Mouse (Mus musculus) hindbrain, embryonic 11.5 days (tissue): ENCODE data around the gene Spata2. TPM values are rescaled to one million over a fixed set of nuclear protein-coding genes. Genes with fewer than 3 reads are reported as not detected.

Source experiments
- ATAC-seq: fragments of 200-750 bp; cut with Nextera tagmentation; 2 replicates; pipeline ENCODE4 v1.8.0; 2017; ENCODE audit warnings: mild to moderate bottlenecking, moderate TSS enrichment, moderate library complexity; ENCODE audit not compliant: low FRiP score
- DNase-seq: peaks from one replicate; pipeline ENCODE4 v3.0.0-alpha.2; 2015; ENCODE audit warnings: low spot score
- H3K27ac ChIP-seq: fragments of 300-500 bp; sonication (generic); 2 replicates; pipeline ENCODE4 v1.5.1; 2014; ENCODE audit warnings: mild to moderate bottlenecking, low read depth, low read length
- H3K27me3 ChIP-seq: fragments of 300-500 bp; sonication (generic); 2 replicates; pipeline ENCODE4 v1.6.1; 2014; ENCODE audit warnings: mild to moderate bottlenecking, low read length, moderate library complexity, mixed read lengths; ENCODE audit not compliant: control insufficient read depth, insufficient read depth
- H3K36me3 ChIP-seq: fragments of 300-500 bp; sonication (generic); 2 replicates; pipeline ENCODE4 v1.6.1; 2014; ENCODE audit warnings: mild to moderate bottlenecking, low read length, moderate library complexity, mixed read lengths; ENCODE audit not compliant: control insufficient read depth, insufficient read depth
- H3K4me1 ChIP-seq: fragments of 300-500 bp; sonication (generic); replicated peaks from 2 replicates; pipeline ENCODE4 v1.6.1; 2014; ENCODE audit warnings: low read length, mixed read lengths; ENCODE audit not compliant: control insufficient read depth, insufficient read depth
- H3K4me2 ChIP-seq: fragments of 300-500 bp; sonication (generic); replicated peaks from 2 replicates; pipeline ENCODE4 v1.6.1; 2014; ENCODE audit warnings: mild to moderate bottlenecking, low read depth, low read length
- H3K4me3 ChIP-seq: fragments of 300-500 bp; sonication (generic); 2 replicates; pipeline ENCODE4 v1.5.1; 2014; ENCODE audit warnings: low read depth, low read length
- H3K9ac ChIP-seq: fragments of 300-500 bp; sonication (generic); 2 replicates; pipeline ENCODE4 v1.6.1; 2014; ENCODE audit warnings: low read depth, low read length
- H3K9me3 ChIP-seq: fragments of 300-500 bp; sonication (generic); 2 replicates; pipeline ENCODE4 v1.6.1; 2016; ENCODE audit warnings: low read length; ENCODE audit not compliant: control insufficient read depth
- WGBS: fragments of 180-500 bp; shearing (Covaris S2); extraction: QIAGEN DNeasy Blood & Tissue Kit; methylation state at CpG from one replicate; pipeline ENCODE4 v1.1.7; 2014; 5-methylcytosine and 5-hydroxymethylcytosine counted together
- polyA plus RNA-seq: library from polyadenylated mRNA; unstranded; fragments of >200 nt; fragmentation: Nextera tagmentation; extraction: Ambion mirVana; gene quantifications from 2 replicates; pipeline ENCODE4 v1.2.1, GENCODE M21; 2014

Spata2 gene
- polyA plus RNA-seq, 1 experiment from 2014 or later = 13.5 TPM

DNA sequence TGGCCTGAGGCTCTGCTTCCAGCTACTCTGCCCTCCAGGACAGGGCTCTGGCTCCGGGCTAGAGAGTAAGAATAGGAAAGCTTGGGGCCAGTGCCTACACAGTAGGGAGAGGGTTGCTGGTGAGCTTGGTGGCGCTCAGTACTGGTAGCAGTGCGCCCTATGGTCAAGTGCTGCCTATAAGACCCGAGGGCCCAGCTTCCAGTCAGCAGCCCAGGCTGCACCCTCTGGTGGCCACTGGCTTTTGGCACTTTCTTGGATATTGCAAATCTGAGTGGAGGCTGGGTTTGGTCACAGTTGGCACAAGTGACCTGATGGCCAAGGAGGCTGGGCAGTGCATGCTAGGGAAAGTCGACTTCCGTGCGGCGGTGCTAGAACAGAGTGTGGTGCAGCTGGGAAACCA, 42.0 kb downstream of the Spata2 start:
- no peak overlapping the region for H3K9ac ChIP-seq
- H3K9me3 ChIP-seq = no peaks in the 10 kb centered on the region
- H3K36me3 ChIP-seq = peaks cover 4% of the 10 kb centered on the region
- ATAC-seq (no peak), DNase-seq (no peak)
- H3K4me3 ChIP-seq = no peak overlapping the region
- 94% methylated on average over 8 of the region's 8 CpGs for WGBS
- no peak overlapping the region for H3K4me2 ChIP-seq
- no peaks in the 10 kb centered on the region for H3K4me1 ChIP-seq
- no peaks in the 10 kb centered on the region for H3K27me3 ChIP-seq
- no peak overlapping the region for H3K27ac ChIP-seq

DNA sequence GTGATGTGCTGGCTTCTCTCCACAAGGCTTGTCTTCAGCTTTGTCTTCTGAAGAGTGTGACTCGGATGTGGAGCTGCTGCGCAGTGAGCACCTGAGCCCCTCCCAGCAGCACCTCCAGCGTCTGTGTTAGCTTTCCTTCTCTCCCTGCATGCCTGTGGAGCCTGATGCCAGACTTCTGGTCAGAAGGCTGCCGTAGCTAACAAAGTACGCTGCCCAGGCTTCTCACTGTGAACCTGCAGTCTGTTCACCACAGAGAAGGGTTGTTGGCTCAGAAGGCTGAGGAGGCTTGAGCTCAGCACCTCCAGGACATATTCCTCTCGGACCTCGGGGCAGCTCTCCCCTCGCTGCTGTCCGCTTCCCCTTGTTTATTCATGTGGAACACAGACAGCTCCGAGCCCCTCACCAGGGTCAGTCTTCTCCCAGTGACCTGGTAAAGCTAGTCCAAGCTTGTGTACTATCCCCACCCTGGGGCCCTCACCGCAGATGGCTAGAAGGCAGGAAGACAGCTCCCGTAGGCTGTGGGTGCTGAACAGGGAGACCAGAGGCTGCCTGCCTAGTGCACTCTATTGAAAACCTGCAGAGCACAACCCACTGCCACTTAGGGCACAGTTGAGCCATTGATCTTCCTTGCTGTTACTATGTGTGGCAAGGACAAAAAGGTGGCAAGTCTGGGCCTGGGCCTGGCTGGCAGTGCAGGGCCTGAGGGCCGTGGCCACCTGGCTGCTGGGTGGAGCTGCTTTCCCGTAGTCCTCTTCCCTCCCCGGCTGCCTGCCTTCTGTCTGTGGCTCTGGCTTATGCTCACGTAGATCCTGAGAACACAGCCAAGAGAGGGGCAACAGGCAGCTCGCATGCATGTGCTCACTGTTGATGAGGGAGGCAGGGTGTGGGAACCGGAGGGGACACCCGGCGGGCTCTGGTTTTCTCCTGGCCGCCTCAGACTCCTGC, 43.1 kb downstream of the Spata2 start:
- H3K9me3 ChIP-seq = no peaks in the 10 kb centered on the region
- H3K27ac ChIP-seq = no peak overlapping the region
- no peak overlapping the region for H3K9ac ChIP-seq
- H3K4me3 ChIP-seq = no peak overlapping the region
- WGBS = 91% methylated on average over 21 of the region's 21 CpGs
- peaks cover 4% of the 10 kb centered on the region for H3K36me3 ChIP-seq
- no peak for DNase-seq
- no peaks in the 10 kb centered on the region for H3K27me3 ChIP-seq
- no peak for ATAC-seq
- no peak overlapping the region for H3K4me2 ChIP-seq
- H3K4me1 ChIP-seq = no peaks in the 10 kb centered on the region

DNA sequence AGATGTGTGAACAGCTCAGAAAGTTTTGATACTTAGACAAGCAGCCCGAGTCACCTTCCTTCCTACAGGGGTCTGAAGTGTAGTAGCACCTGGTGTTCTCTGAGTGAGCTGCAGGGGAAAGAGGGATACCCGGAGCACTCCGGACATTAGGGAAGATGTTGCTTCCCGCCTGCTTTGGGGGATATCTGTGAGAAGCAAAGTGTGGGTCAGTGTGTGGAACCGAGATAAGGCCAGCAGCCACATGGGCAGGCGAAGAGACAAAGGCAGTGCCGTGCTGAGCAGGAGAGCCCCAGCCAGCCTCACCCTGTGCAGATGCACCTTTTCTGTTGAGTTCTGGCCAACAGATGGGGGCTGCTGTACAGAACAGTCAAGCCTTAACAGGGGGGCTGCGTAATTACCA, 45.1 kb downstream of the Spata2 start:
- H3K36me3 ChIP-seq = peaks cover 7% of the 10 kb centered on the region
- ATAC-seq = no peak

DNA sequence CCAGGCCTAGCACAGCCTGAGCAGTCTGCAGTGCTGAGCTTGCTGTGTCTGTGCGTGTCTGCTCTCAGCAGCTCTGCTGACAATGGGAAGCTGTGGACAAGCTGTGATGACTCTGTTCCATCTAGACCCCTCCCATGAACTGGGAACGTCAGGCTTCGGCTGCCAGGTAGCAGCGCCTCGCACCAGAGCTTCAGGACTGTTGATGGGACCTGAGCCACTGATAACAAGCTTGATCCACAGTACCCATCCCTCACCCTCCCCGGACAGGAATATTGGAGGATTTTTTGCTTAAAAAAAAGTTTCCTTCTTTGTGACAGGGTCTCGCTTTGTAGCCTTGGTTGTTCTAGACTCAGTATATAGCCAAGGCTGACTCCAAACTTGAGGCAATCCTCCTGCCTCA, 45.5 kb downstream of the Spata2 start:
- Histone ChIP-seq H3K4me2 (no peak overlapping the region), H3K36me3 (peaks cover 7% of the 10 kb centered on the region), H3K27ac (no peak overlapping the region), H3K4me3 (no peak overlapping the region), H3K4me1 (no peaks in the 10 kb centered on the region), H3K9me3 (no peaks in the 10 kb centered on the region), H3K27me3 (no peaks in the 10 kb centered on the region), H3K9ac (no peak overlapping the region)
- WGBS = 88% methylated on average over 7 of the region's 7 CpGs
- ATAC-seq (no peak), DNase-seq (no peak)

More for the DNA sequence above, 45.1 kb downstream of the Spata2 start:
- Histone ChIP-seq H3K4me2 (no peak overlapping the region), H3K27ac (no peak overlapping the region), H3K4me1 (no peaks in the 10 kb centered on the region), H3K27me3 (no peaks in the 10 kb centered on the region), H3K4me3 (no peak overlapping the region), H3K9me3 (no peaks in the 10 kb centered on the region), H3K9ac (no peak overlapping the region)
- no peak for DNase-seq
- WGBS = 94% methylated on average over 8 of the region's 8 CpGs

DNA sequence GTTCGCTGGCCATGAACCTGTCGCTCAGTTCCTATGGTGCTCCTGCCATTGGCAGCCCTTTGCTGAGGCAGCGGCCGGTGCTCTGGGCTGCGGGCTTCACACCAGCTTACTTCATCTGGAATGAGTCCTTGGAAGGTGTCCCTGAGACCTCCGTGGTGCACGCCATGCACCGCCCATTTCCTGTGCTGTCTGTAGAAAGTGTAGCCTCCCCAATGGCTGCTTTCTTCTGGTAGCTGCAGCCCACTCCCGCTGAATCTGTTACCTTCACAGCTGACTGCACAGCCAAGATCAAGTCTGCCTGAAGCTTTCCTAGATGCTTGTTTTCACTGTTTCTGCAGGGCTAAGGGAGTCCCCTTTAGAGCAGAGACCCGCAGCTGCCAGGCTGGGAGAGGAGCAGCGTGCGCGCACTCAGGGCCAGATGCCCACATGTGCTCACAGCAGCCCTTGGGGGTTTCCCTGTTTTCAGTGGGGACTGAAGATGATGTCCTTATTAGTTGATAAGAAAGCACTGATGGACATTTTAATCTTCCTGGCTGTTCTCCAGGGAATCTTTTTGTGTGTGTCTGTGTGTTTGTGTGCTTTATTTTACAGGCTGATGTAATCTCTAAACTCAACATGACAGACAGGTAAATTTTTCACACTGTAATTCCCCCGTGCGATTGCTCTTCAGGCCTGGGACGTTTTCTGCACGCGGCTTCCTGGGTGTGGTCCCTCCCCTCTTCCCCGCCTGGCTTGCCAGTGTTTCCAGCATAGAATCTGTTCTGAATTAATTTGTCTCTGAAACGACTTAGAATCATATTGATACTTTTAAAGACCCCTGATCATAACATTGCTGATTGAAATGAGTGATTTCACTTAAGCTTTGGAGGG, 46.5 kb downstream of the Spata2 start:
- H3K9me3 ChIP-seq = no peaks in the 10 kb centered on the region
- DNase-seq (no peak), ATAC-seq (no peak)
- peaks cover 6% of the 10 kb centered on the region for H3K36me3 ChIP-seq
- H3K27ac ChIP-seq = no peak overlapping the region
- no peaks in the 10 kb centered on the region for H3K27me3 ChIP-seq
- H3K4me1 ChIP-seq = no peaks in the 10 kb centered on the region
- 89% methylated on average over 20 of the region's 20 CpGs for WGBS
- H3K4me3 ChIP-seq = no peak overlapping the region
- no peak overlapping the region for H3K9ac ChIP-seq
- H3K4me2 ChIP-seq = no peak overlapping the region

DNA sequence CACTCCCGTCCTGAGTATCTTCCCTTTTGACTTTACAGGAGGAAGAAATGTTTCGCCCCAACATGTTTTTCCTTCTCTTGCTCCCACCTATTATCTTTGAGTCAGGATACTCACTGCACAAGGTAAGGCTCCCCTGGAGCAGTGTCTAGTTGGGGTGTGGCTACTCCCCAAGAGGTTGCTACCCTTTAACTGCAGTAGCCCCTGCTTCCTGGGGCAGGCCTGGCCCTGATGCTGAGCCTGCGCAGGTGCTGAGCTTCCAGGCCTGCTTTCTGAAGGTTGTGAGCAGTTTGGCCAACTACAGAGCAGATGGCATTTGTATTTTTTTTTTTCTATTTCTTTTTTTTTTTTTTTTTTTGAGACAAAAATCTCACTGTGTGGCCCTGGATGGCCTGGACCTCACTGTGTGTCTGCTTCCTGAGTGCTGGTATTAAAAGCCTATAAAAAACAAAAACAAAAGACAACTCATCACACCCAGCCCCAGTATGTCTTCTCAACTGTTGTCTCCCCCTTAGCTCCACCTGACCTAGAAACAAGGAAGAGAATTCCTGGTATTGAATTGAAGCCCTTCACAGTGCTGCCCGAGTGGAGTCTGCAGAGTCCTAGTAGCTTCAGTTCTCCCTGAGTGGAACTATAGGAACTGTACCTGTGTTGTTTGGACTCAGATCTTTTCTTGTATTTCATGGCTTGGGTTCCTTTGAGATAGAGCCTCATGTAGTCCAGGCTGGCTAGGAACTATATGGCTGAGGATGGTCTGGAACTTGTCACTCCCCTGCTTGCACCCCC, 49.1 kb downstream of the Spata2 start:
- no peaks in the 10 kb centered on the region for H3K27me3 ChIP-seq
- H3K4me1 ChIP-seq = no peaks in the 10 kb centered on the region
- 94% methylated on average over 4 of the region's 4 CpGs for WGBS
- H3K9me3 ChIP-seq = no peaks in the 10 kb centered on the region
- DNase-seq (no peak), ATAC-seq (no peak)
- H3K27ac ChIP-seq = no peak overlapping the region
- no peak overlapping the region for H3K9ac ChIP-seq
- peaks cover 3% of the 10 kb centered on the region; the same call in 1 of the 2 replicates for H3K36me3 ChIP-seq
- H3K4me2 ChIP-seq = no peak overlapping the region
- no peak overlapping the region for H3K4me3 ChIP-seq

DNA sequence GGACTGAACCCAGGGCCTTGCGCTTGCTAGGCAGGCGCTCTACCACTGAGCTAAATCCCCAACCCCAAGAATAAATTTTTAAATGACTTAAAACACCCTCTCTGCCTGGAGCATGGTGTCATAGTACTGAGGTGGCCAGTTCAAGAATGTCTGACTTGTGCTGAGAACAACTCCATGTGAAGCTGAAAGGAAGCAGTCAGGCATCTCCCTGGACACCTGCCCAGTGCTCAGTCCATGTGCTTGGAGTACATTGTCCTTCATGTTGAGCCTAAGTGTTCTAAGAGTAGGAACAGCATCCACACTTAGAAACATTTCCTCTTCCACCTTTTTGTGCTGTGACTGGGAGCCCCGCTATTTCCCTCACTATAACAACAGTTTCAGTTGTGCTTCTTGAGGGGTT, 53.3 kb downstream of the Spata2 start:
- 0 out of 2 replicates have a peak, but pooled peaks cover 3% of the 10 kb centered on the region for H3K36me3 ChIP-seq
- 97% methylated on average over 3 of the region's 3 CpGs for WGBS
- ATAC-seq = no peak

DNA sequence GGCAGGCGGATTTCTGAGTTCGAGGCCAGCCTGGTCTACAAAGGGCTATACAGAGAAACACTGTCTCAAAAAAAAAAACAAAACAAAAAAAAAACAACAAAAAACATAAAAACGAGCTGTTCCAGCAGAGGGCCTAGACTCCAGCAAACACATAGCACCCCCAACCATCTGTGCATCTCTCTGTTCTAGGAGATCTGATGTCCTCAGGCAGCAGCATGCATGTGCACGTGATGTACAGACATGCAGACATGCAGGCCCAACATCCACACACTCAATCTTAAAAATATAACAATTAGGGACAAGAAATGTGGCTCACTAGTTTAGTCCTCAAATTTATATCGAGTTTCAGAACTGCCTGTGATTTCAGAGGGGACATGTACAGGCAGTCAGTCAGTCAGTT, 56.3 kb downstream of the Spata2 start:
- Histone ChIP-seq H3K9me3 (no peaks in the 10 kb centered on the region), H3K4me1 (no peaks in the 10 kb centered on the region), H3K4me3 (no peak overlapping the region), H3K27me3 (no peaks in the 10 kb centered on the region), H3K4me2 (no peak overlapping the region), H3K9ac (no peak overlapping the region), H3K36me3 (no peaks in the 10 kb centered on the region), H3K27ac (no peak overlapping the region)
- DNase-seq (no peak), ATAC-seq (no peak)
- WGBS = 95% methylated on average over 5 of the region's 5 CpGs

More for the DNA sequence above, 53.3 kb downstream of the Spata2 start:
- Histone ChIP-seq H3K27ac (no peak overlapping the region), H3K9me3 (no peaks in the 10 kb centered on the region), H3K4me2 (no peak overlapping the region), H3K4me1 (no peaks in the 10 kb centered on the region), H3K4me3 (no peak overlapping the region), H3K9ac (no peak overlapping the region), H3K27me3 (no peaks in the 10 kb centered on the region)
- DNase-seq = no peak
